Mouse (Mus musculus): ENCODE results near the gene Gusb. TPM values are rescaled to one million over a fixed set of nuclear protein-coding genes. Genes with fewer than 3 reads are reported as not detected.

The Gusb gene
- total RNA-seq, 1 experiment from 2014 or later, result 61.8 TPM

Other genes starting within 250 kb of the Gusb start
- gene Psph, start 215.6 kb downstream of the Gusb start, total RNA-seq (2017), result 14.2 and 18.7 TPM in 2 replicates
- 12.7 and 15.8 TPM in 2 replicates for gene Sumf2, start 156.1 kb downstream of the Gusb start, total RNA-seq (2017)
- gene Chchd2, start 115.6 kb downstream of the Gusb start, total RNA-seq (2017), result 210 and 211 TPM in 2 replicates
- gene Zbed5, start 107.3 kb downstream of the Gusb start, total RNA-seq (2017), result 3.7 and 8.4 TPM in 2 replicates
- gene Phkg1, start 104.5 kb downstream of the Gusb start, total RNA-seq (2017), result 0.09 and 1.1 TPM in 2 replicates
- gene Nupr1l, start 94.5 kb downstream of the Gusb start, total RNA-seq (2017), result 0.68 and 1.6 TPM in 2 replicates
- gene Vkorc1l1, start 61.1 kb downstream of the Gusb start, total RNA-seq (2017), result 39.8 and 42.5 TPM in 2 replicates
- gene Asl, start 26.2 kb upstream of the Gusb start, total RNA-seq (2017), result 16.8 and 25.2 TPM in 2 replicates
- 40.0 and 42.2 TPM in 2 replicates for gene Crcp, start 26.2 kb upstream of the Gusb start, total RNA-seq (2017)
- gene Tpst1, start 70.3 kb upstream of the Gusb start, total RNA-seq (2017), result 2.7 and 7.8 TPM in 2 replicates
- gene Kctd7, start 141.8 kb upstream of the Gusb start, total RNA-seq (2017), result 2.3 and 9.3 TPM in 2 replicates
- gene Rabgef1, start 168.7 kb upstream of the Gusb start, total RNA-seq (2017), result 32.4 and 34.3 TPM in 2 replicates
- 42.8 and 55.1 TPM in 2 replicates for gene Tmem248, start 214.0 kb upstream of the Gusb start, total RNA-seq (2017)

Measured in common myeloid progenitor, adult 5-6 weeks (primary cell).